In genomic region chr4:41638828-41639213, GRCm38 (mm10) we compare ENCODE assay signal across 10 mouse cellular contexts. TPM values are rescaled to one million over a fixed set of nuclear protein-coding genes. Genes with fewer than 3 reads are reported as not detected.
A peak's percentile ranks its signal among the peaks of the same experiment; 100 is the strongest.
DNase-seq lines count a peak whose midpoint lies in the region; ATAC-seq lines count a peak whose summit lies in the region.
"Had no signal": no experiment of that assay in that cellular context is flagged by ENCODE, and none has a peak within 500 bp of the region (broad histone marks: within the 10 kb centered on the region; RNA-seq: fewer than 3 reads in every experiment).

No protein-coding gene starts in this region.

- H3K9ac ChIP-seq in limb, embryonic 13.5 days, result 0 out of 2 replicates have a peak overlapping the region, but pooled peaks have one; percentile 84
- H3K9ac ChIP-seq: liver, embryonic 14.5 days had no signal

- H3K4me2 ChIP-seq in limb, embryonic 13.5 days (replicated peaks), result peak overlapping the region; percentile 84

- peaks cover 29% of the 10 kb centered on the region for H3K9me3 ChIP-seq in megakaryocyte, embryonic 14.5 days
- H3K9me3 ChIP-seq in limb, embryonic 13.5 days, result no peaks in the 10 kb centered on the region

- H3K36me3 ChIP-seq in megakaryocyte, embryonic 14.5 days (replicated peaks; ENCODE audit: low read length), result no peaks in the 10 kb centered on the region
- no peaks in the 10 kb centered on the region for H3K36me3 ChIP-seq in limb, embryonic 13.5 days

- peak; percentile 49 for DNase-seq in cerebellum, adult 11 months
- no peak for DNase-seq in cerebellum, postnatal 4 days (ENCODE audit: low spot score in 2 of 2)
- no peak for DNase-seq in adipocyte (ENCODE audit: low spot score)
- DNase-seq in layer of hippocampus, postnatal 25 days (ENCODE audit: extremely low spot score in 1 of 2, low spot score in 1 of 2), result no peak
- DNase-seq in ovary, postnatal 10 days (ENCODE audit: low spot score), result no peak
- DNase-seq: heart, adult 2 months had no signal

- H3K4me1 ChIP-seq in megakaryocyte, embryonic 14.5 days, result peaks cover 21% of the 10 kb centered on the region
- peaks cover 38% of the 10 kb centered on the region for H3K4me1 ChIP-seq in limb, embryonic 13.5 days

- 78% methylated on average over 6 of the region's 6 CpGs for WGBS in limb, embryonic 13.5 days

- H3K4me3 ChIP-seq in megakaryocyte, embryonic 14.5 days (replicated peaks), result peak overlapping the region; percentile 8
- H3K4me3 ChIP-seq in limb, embryonic 13.5 days, result no peak overlapping the region

- no peak overlapping the region for H3K27ac ChIP-seq in limb, embryonic 13.5 days
- H3K27ac ChIP-seq: liver, embryonic 14.5 days had no signal

- ATAC-seq in megakaryocyte, adult 5-6 weeks (ENCODE audit: poor library complexity, severe bottlenecking), result no peak
- ATAC-seq in limb, embryonic 13.5 days (ENCODE audit: low FRiP score, low read depth), result no peak

- peaks cover 84% of the 10 kb centered on the region for H3K27me3 ChIP-seq in megakaryocyte, embryonic 14.5 days (replicated peaks)
- H3K27me3 ChIP-seq in limb, embryonic 13.5 days, result peaks cover 49% of the 10 kb centered on the region

RNA-seq across cellular contexts. Expression of gene Enho, which starts 1.3 kb away (rescaled TPM):
- polyA plus RNA-seq in megakaryocyte, embryonic 14.5 days (2012; ENCODE audit: insufficient read depth, low replicate concordance), result 0.39 TPM in 1 of 2 replicates, not detected in the other
- not detected in 2 replicates for total RNA-seq in megakaryocyte, adult 5-6 weeks (2015)
- total RNA-seq in megakaryocyte, adult 5-6 weeks (2017), result not detected in 2 replicates
- polyA plus RNA-seq in limb, embryonic 13.5 days (2015; fragmentation: Nextera tagmentation; extraction: Ambion mirVana), result 12.7 and 13.6 TPM in 2 replicates
- total RNA-seq in layer of hippocampus, postnatal 25 days (2021), result 10 to 100 TPM; 62.1 to 66.9 TPM

RNA-seq across cellular contexts. Expression of gene Cntfr, which starts 58.1 kb away (rescaled TPM):
- polyA plus RNA-seq in megakaryocyte, embryonic 14.5 days (2012; ENCODE audit: insufficient read depth, low replicate concordance), result 3.6 and 10.6 TPM in 2 replicates
- not detected in 2 replicates for total RNA-seq in megakaryocyte, adult 5-6 weeks (2015)
- total RNA-seq in megakaryocyte, adult 5-6 weeks (2017), result not detected in 2 replicates
- polyA plus RNA-seq in limb, embryonic 13.5 days (2015; fragmentation: Nextera tagmentation; extraction: Ambion mirVana), result 5.1 and 5.5 TPM in 2 replicates
- total RNA-seq in layer of hippocampus, postnatal 25 days (2021), result 10 to 100 TPM; 89.6 to 96.1 TPM

Comparison
In these comparisons a context has a peak if more than half of its experiments do, and no peak if none do; other contexts are left out.
1. RNA of gene Enho, which starts 1.3 kb away (total RNA-seq): 62.1 to 66.9 TPM in layer of hippocampus, postnatal 25 days; not detected in megakaryocyte, adult 5-6 weeks; every median in the first group is over 10 times any median in the second.
2. RNA of gene Cntfr, which starts 58.1 kb away (total RNA-seq): 89.6 to 96.1 TPM in layer of hippocampus, postnatal 25 days; not detected in megakaryocyte, adult 5-6 weeks; every median in the first group is over 10 times any median in the second.